9 mouse cellular contexts compared by ENCODE assay signal in genomic region chr13:98008588-98008987, GRCm38 (mm10).
DNase-seq lines count a peak whose midpoint lies in the region; ATAC-seq and TF ChIP-seq lines count a peak whose summit lies in the region.
"Had no signal": no experiment of that assay in that cellular context is flagged by ENCODE, and none has a peak within 500 bp of the region (broad histone marks: within the 10 kb centered on the region; RNA-seq: fewer than 3 reads in every experiment).

No protein-coding gene starts in this region.

- ATAC-seq in heart, embryonic 12.5 days (ENCODE audit: insufficient number of reproducible peaks, low FRiP score): peak; percentile 48; the same call in 1 of the 2 replicates
- no peak for ATAC-seq in midbrain, embryonic 16.5 days
- ATAC-seq in intestine, postnatal 0 days: no peak

- no peaks in the 10 kb centered on the region for H3K36me3 ChIP-seq in heart, embryonic 12.5 days
- H3K36me3 ChIP-seq in midbrain, embryonic 16.5 days (ENCODE audit: control insufficient read depth, insufficient read depth, low read length): no peaks in the 10 kb centered on the region
- H3K36me3 ChIP-seq in intestine, postnatal 0 days (ENCODE audit: control insufficient read depth, insufficient read depth): no peaks in the 10 kb centered on the region
- H3K36me3 ChIP-seq: limb, embryonic 15.5 days had no signal

- peaks cover 5% of the 10 kb centered on the region; the same call in 1 of the 2 replicates for H3K4me1 ChIP-seq in heart, embryonic 12.5 days (replicated peaks)
- no peaks in the 10 kb centered on the region for H3K4me1 ChIP-seq in midbrain, embryonic 16.5 days (ENCODE audit: control insufficient read depth, insufficient read depth, low read length)
- H3K4me1 ChIP-seq in intestine, postnatal 0 days (replicated peaks; ENCODE audit: control insufficient read depth, insufficient read depth, low read length): no peaks in the 10 kb centered on the region; the same call in 1 of the 2 replicates

- H3K27me3 ChIP-seq in heart, embryonic 12.5 days (replicated peaks): no peaks in the 10 kb centered on the region
- no peaks in the 10 kb centered on the region for H3K27me3 ChIP-seq in midbrain, embryonic 16.5 days (ENCODE audit: control insufficient read depth, insufficient read depth, low read depth, low read length)
- no peaks in the 10 kb centered on the region for H3K27me3 ChIP-seq in intestine, postnatal 0 days (replicated peaks; ENCODE audit: control insufficient read depth, insufficient read depth, low read length)
- H3K27me3 ChIP-seq: limb, embryonic 15.5 days had no signal

- peak; percentile 46 for DNase-seq in adrenal gland, adult 2 months
- DNase-seq in adrenal gland, adult 18-20 months (ENCODE audit: low spot score in 2 of 2): no peak
- peak; percentile 56 for DNase-seq in 3T3-L1 (ENCODE audit: low read depth, low spot score)
- DNase-seq in left cerebral cortex, postnatal 14 days (ENCODE audit: low spot score in 2 of 2): peak; percentile 54 to 90
- DNase-seq in embryo, embryonic 11 days: no peak

- intact Hi-C loops in left cerebral cortex, postnatal 14 days (cut with DNase I): no loop called here

- H3K27ac ChIP-seq in heart, embryonic 12.5 days (ENCODE audit: poor library complexity, severe bottlenecking): no peak overlapping the region
- no peak overlapping the region for H3K27ac ChIP-seq in midbrain, embryonic 16.5 days (ENCODE audit: low read length)
- H3K27ac ChIP-seq in intestine, postnatal 0 days (ENCODE audit: low read depth, low read length): no peak overlapping the region
- H3K27ac ChIP-seq: limb, embryonic 15.5 days had no signal

- no peak for TF ChIP-seq CTCF in intestine, postnatal 0 days (IDR thresholded peaks at IDR 0.05; ENCODE audit: low read depth)

- no peak overlapping the region for H3K9ac ChIP-seq in heart, embryonic 12.5 days
- H3K9ac ChIP-seq in midbrain, embryonic 16.5 days (ENCODE audit: low read depth, low read length): no peak overlapping the region
- H3K9ac ChIP-seq in intestine, postnatal 0 days (ENCODE audit: low read depth, low read length): no peak overlapping the region
- H3K9ac ChIP-seq: limb, embryonic 15.5 days had no signal

- no peak overlapping the region for H3K4me2 ChIP-seq in heart, embryonic 12.5 days
- H3K4me2 ChIP-seq in midbrain, embryonic 16.5 days (ENCODE audit: low read length): no peak overlapping the region
- H3K4me2 ChIP-seq in intestine, postnatal 0 days (replicated peaks; ENCODE audit: low read depth): no peak overlapping the region
- H3K4me2 ChIP-seq: limb, embryonic 15.5 days had no signal

- 60% methylated on average over 10 of the region's 10 CpGs for WGBS in heart, embryonic 12.5 days
- WGBS in midbrain, embryonic 16.5 days: 96% methylated on average over 10 of the region's 10 CpGs
- WGBS in intestine, postnatal 0 days: 78% methylated on average over 10 of the region's 10 CpGs

- H3K9me3 ChIP-seq in heart, embryonic 12.5 days (replicated peaks): no peaks in the 10 kb centered on the region
- no peaks in the 10 kb centered on the region for H3K9me3 ChIP-seq in midbrain, embryonic 16.5 days (replicated peaks; ENCODE audit: control insufficient read depth, low read length, poor library complexity, severe bottlenecking)
- no peaks in the 10 kb centered on the region for H3K9me3 ChIP-seq in intestine, postnatal 0 days (ENCODE audit: control insufficient read depth)
- H3K9me3 ChIP-seq: limb, embryonic 15.5 days had no signal

- no peak overlapping the region for H3K4me3 ChIP-seq in heart, embryonic 12.5 days
- H3K4me3 ChIP-seq in midbrain, embryonic 16.5 days (ENCODE audit: low read depth, low read length): no peak overlapping the region
- no peak overlapping the region for H3K4me3 ChIP-seq in intestine, postnatal 0 days (ENCODE audit: low read depth, low read length)
- H3K4me3 ChIP-seq: limb, embryonic 15.5 days had no signal

Comparison
In these comparisons a context has a peak if more than half of its experiments do, and no peak if none do; other contexts are left out.
1. DNase-seq: peak in adrenal gland, adult 2 months (single experiment), 3T3-L1 (single experiment) and left cerebral cortex, postnatal 14 days (2 of 2); none in adrenal gland, adult 18-20 months (0 of 2) and embryo, embryonic 11 days (single experiment).